35 mouse cellular contexts compared by ENCODE assay signal in genomic region chr10:61155611-61156010, GRCm38 (mm10). TPM values are rescaled to one million over a fixed set of nuclear protein-coding genes. Genes with fewer than 3 reads are reported as not detected.
"Had no signal": no experiment of that assay in that cellular context is flagged by ENCODE, and none has a peak within 500 bp of the region (broad histone marks: within the 10 kb centered on the region; RNA-seq: fewer than 3 reads in every experiment).

No protein-coding gene starts in this region.

- H3K4me3 ChIP-seq: limb, embryonic 10.5 days; limb, embryonic 12.5 days; limb, embryonic 13.5 days; limb, embryonic 15.5 days; liver, embryonic 12.5 days; liver, embryonic 13.5 days; liver, embryonic 15.5 days; lung, embryonic 15.5 days; megakaryocyte, embryonic 14.5 days; midbrain, embryonic 10.5 days; midbrain, embryonic 12.5 days; midbrain, embryonic 13.5 days; midbrain, embryonic 15.5 days; myocyte; neural tube, embryonic 12.5 days had no signal

- H3K36me3 ChIP-seq: limb, embryonic 10.5 days; limb, embryonic 12.5 days; limb, embryonic 13.5 days; limb, embryonic 15.5 days; liver, embryonic 12.5 days; liver, embryonic 13.5 days; liver, embryonic 15.5 days; lung, embryonic 15.5 days; midbrain, embryonic 10.5 days; midbrain, embryonic 12.5 days; midbrain, embryonic 13.5 days; midbrain, embryonic 15.5 days; neural tube, embryonic 12.5 days had no signal

- ATAC-seq: liver, embryonic 12.5 days; liver, postnatal 0 days; lung, postnatal 0 days; midbrain, embryonic 13.5 days; midbrain, embryonic 15.5 days had no signal

- H3K27ac ChIP-seq: limb, embryonic 10.5 days; limb, embryonic 12.5 days; limb, embryonic 13.5 days; limb, embryonic 15.5 days; liver, embryonic 12.5 days; liver, embryonic 13.5 days; liver, embryonic 14.5 days; liver, embryonic 15.5 days; lung, embryonic 15.5 days; macrophage; midbrain, embryonic 10.5 days; midbrain, embryonic 12.5 days; midbrain, embryonic 13.5 days; midbrain, embryonic 15.5 days; neural tube, embryonic 12.5 days had no signal

- H3K4me2 ChIP-seq: limb, embryonic 12.5 days; limb, embryonic 13.5 days; limb, embryonic 15.5 days; liver, embryonic 11.5 days; liver, embryonic 12.5 days; liver, embryonic 13.5 days; liver, embryonic 15.5 days; lung, embryonic 14.5 days; lung, embryonic 15.5 days; midbrain, embryonic 11.5 days; midbrain, embryonic 12.5 days; midbrain, embryonic 13.5 days; midbrain, embryonic 15.5 days; neural tube, embryonic 12.5 days had no signal

- H3K4me1 ChIP-seq: megakaryocyte, embryonic 14.5 days; midbrain, embryonic 10.5 days; midbrain, embryonic 12.5 days; midbrain, embryonic 13.5 days; midbrain, embryonic 15.5 days; neural tube, embryonic 12.5 days had no signal

- H3K9ac ChIP-seq: limb, embryonic 12.5 days; limb, embryonic 13.5 days; limb, embryonic 15.5 days; liver, embryonic 12.5 days; liver, embryonic 13.5 days; liver, embryonic 14.5 days; liver, embryonic 15.5 days; liver, postnatal 0 days; lung, embryonic 14.5 days; lung, embryonic 15.5 days; midbrain, embryonic 12.5 days; midbrain, embryonic 13.5 days; midbrain, embryonic 15.5 days; neural tube, embryonic 12.5 days had no signal

- H3K9me3 ChIP-seq: limb, embryonic 10.5 days; limb, embryonic 12.5 days; limb, embryonic 13.5 days; limb, embryonic 15.5 days; liver, embryonic 12.5 days; liver, embryonic 13.5 days; liver, embryonic 15.5 days; lung, embryonic 15.5 days; midbrain, embryonic 10.5 days; midbrain, embryonic 12.5 days; midbrain, embryonic 13.5 days; midbrain, embryonic 15.5 days; neural tube, embryonic 12.5 days had no signal

- DNase-seq: left cerebral cortex, postnatal 4 days; liver; liver, embryonic 13.5 days; liver, postnatal 0 days; lung, adult 18-20 months; lung, adult 2 months; lung, embryonic 14.5 days; lung, postnatal 10 days; lung, postnatal 14 days; lung, postnatal 36 days; lung, postnatal 4 days; midbrain, embryonic 14.5 days had no signal

- H3K27me3 ChIP-seq: limb, embryonic 12.5 days; limb, embryonic 13.5 days; limb, embryonic 15.5 days; liver, embryonic 12.5 days; liver, embryonic 13.5 days; liver, embryonic 15.5 days; lung, embryonic 15.5 days; midbrain, embryonic 12.5 days; midbrain, embryonic 13.5 days; midbrain, embryonic 15.5 days; neural tube, embryonic 12.5 days had no signal

RNA-seq across cellular contexts. Expression of gene Tbata, which starts 16.1 kb away (rescaled TPM):
- polyA plus RNA-seq: limb, embryonic 10.5 days; limb, embryonic 11.5 days; limb, embryonic 12.5 days; limb, embryonic 13.5 days; liver, adult 2 months; liver, embryonic 11.5 days; liver, embryonic 12.5 days; liver, embryonic 13.5 days; liver, embryonic 14.5 days; liver, embryonic 15.5 days; liver, embryonic 16.5 days; liver, postnatal 0 days; macrophage; midbrain, embryonic 10.5 days; midbrain, embryonic 11.5 days; midbrain, embryonic 12.5 days; midbrain, embryonic 14.5 days; midbrain, embryonic 15.5 days; myocyte; neural tube, embryonic 11.5 days had no signal
